Mouse (Mus musculus): ENCODE results near the gene Tmem200c. TPM values are rescaled to one million over a fixed set of nuclear protein-coding genes. Genes with fewer than 3 reads are reported as not detected.

The Tmem200c gene
- polyA plus RNA-seq (2016; fragmentation: Nextera tagmentation; extraction: Ambion mirVana), result 1.5 and 1.6 TPM in 2 replicates

GRCm38 (mm10) chr17:68826323-68826722 is at the start of gene Tmem200c:
Gene Tmem200c (plus strand): TSS chr17:68826623.
- Histone ChIP-seq H3K27ac (replicated peaks) (no peak within 1 kb of the TSS), H3K9me3 (no peaks in the 10 kb centered on the region), H3K4me3 (no peak within 1 kb of the TSS), H3K27me3 (replicated peaks; ENCODE audit: low read depth, poor library complexity, severe bottlenecking) (no peaks in the 10 kb centered on the region), H3K36me3 (replicated peaks) (no peaks in the 10 kb centered on the region), H3K4me1 (no peaks in the 10 kb centered on the region)
- WGBS, result 77% methylated on average over 6 of the region's 6 CpGs
- no peak for DNase-seq (ENCODE audit: low spot score)

- H3K9me3 ChIP-seq, result no peaks in the 10 kb centered on the region
- H3K27ac ChIP-seq (replicated peaks), result no peak overlapping the region
- H3K4me1 ChIP-seq, result no peaks in the 10 kb centered on the region
- H3K4me3 ChIP-seq, result no peak overlapping the region
- H3K27me3 ChIP-seq (replicated peaks; ENCODE audit: low read depth, poor library complexity, severe bottlenecking), result no peaks in the 10 kb centered on the region
- H3K36me3 ChIP-seq (replicated peaks), result no peaks in the 10 kb centered on the region
- DNase-seq (ENCODE audit: low spot score), result no peak
- 90% methylated on average over 4 of the region's 4 CpGs for WGBS
These were observed 32.7 kb upstream of the Tmem200c start for GRCm38 (mm10) chr17:68793741-68794140.

GRCm38 (mm10) chr17:68836655-68837012 is 10.2 kb downstream of the Tmem200c start:
- H3K27ac ChIP-seq (replicated peaks), result peak overlapping the region; percentile 80
- H3K4me1 ChIP-seq, result peaks cover 43% of the 10 kb centered on the region
- peaks cover 81% of the 10 kb centered on the region for H3K27me3 ChIP-seq (replicated peaks; ENCODE audit: low read depth, poor library complexity, severe bottlenecking)
- no peaks in the 10 kb centered on the region for H3K9me3 ChIP-seq
- peak overlapping the region; percentile 70 for H3K4me3 ChIP-seq
- DNase-seq (ENCODE audit: low spot score), result no peak
- WGBS, result 0% methylated on average over 15 of the region's 15 CpGs
- no peaks in the 10 kb centered on the region for H3K36me3 ChIP-seq (replicated peaks)

- H3K27ac ChIP-seq (replicated peaks), result peak overlapping the region; percentile 80
- peaks cover 47% of the 10 kb centered on the region for H3K4me1 ChIP-seq
- H3K36me3 ChIP-seq (replicated peaks), result no peaks in the 10 kb centered on the region
- WGBS, result under 1% methylated on average over 72 of the region's 72 CpGs
- peak; percentile 80 for DNase-seq (ENCODE audit: low spot score)
- H3K4me3 ChIP-seq, result peak overlapping the region; percentile 70
- no peaks in the 10 kb centered on the region for H3K9me3 ChIP-seq
- H3K27me3 ChIP-seq (replicated peaks; ENCODE audit: low read depth, poor library complexity, severe bottlenecking), result peaks cover 86% of the 10 kb centered on the region
These were observed 10.8 kb downstream of the Tmem200c start for GRCm38 (mm10) chr17:68837013-68837858.

- Histone ChIP-seq H3K36me3 (replicated peaks) (no peaks in the 10 kb centered on the region), H3K9me3 (no peaks in the 10 kb centered on the region), H3K27me3 (replicated peaks; ENCODE audit: low read depth, poor library complexity, severe bottlenecking) (peaks cover 90% of the 10 kb centered on the region), H3K27ac (replicated peaks) (peak overlapping the region; percentile 80), H3K4me3 (peak overlapping the region; percentile 70), H3K4me1 (peaks cover 47% of the 10 kb centered on the region)
- peak; percentile 47 for DNase-seq (ENCODE audit: low spot score)
- 4% methylated on average over 4 of the region's 4 CpGs for WGBS
These were observed 11.4 kb downstream of the Tmem200c start for GRCm38 (mm10) chr17:68837859-68838194.

- peaks cover 47% of the 10 kb centered on the region for H3K4me1 ChIP-seq
- H3K27me3 ChIP-seq (replicated peaks; ENCODE audit: low read depth, poor library complexity, severe bottlenecking), result peaks cover 89% of the 10 kb centered on the region
- no peaks in the 10 kb centered on the region for H3K36me3 ChIP-seq (replicated peaks)
- peak; percentile 16 for DNase-seq (ENCODE audit: low spot score)
- H3K9me3 ChIP-seq, result no peaks in the 10 kb centered on the region
- no peak overlapping the region for H3K27ac ChIP-seq (replicated peaks)
- WGBS, result 14% methylated on average over 17 of the region's 17 CpGs
- peak overlapping the region; percentile 68 for H3K4me3 ChIP-seq
These were observed 13.6 kb downstream of the Tmem200c start for GRCm38 (mm10) chr17:68839888-68840571.

GRCm38 (mm10) chr17:68840572-68840939 is 14.1 kb downstream of the Tmem200c start:
- 13% methylated on average over 10 of the region's 10 CpGs for WGBS

GRCm38 (mm10) chr17:68841097-68841891 is 14.9 kb downstream of the Tmem200c start:
- DNase-seq (ENCODE audit: low spot score), result peak; percentile 83
- Histone ChIP-seq H3K27me3 (replicated peaks; ENCODE audit: low read depth, poor library complexity, severe bottlenecking) (peaks cover 76% of the 10 kb centered on the region), H3K4me3 (peak overlapping the region; percentile 68), H3K27ac (replicated peaks) (peak overlapping the region; percentile 73), H3K36me3 (replicated peaks) (no peaks in the 10 kb centered on the region), H3K4me1 (peaks cover 45% of the 10 kb centered on the region), H3K9me3 (no peaks in the 10 kb centered on the region)
- under 1% methylated on average over 75 of the region's 75 CpGs for WGBS

More at GRCm38 (mm10) chr17:68840572-68840939, 14.1 kb downstream of the Tmem200c start:
- peaks cover 47% of the 10 kb centered on the region for H3K4me1 ChIP-seq
- H3K36me3 ChIP-seq (replicated peaks), result no peaks in the 10 kb centered on the region
- H3K27ac ChIP-seq (replicated peaks), result no peak overlapping the region
- peak overlapping the region; percentile 68 for H3K4me3 ChIP-seq
- peaks cover 84% of the 10 kb centered on the region for H3K27me3 ChIP-seq (replicated peaks; ENCODE audit: low read depth, poor library complexity, severe bottlenecking)
- DNase-seq (ENCODE audit: low spot score), result no peak
- H3K9me3 ChIP-seq, result no peaks in the 10 kb centered on the region

- no peak for DNase-seq (ENCODE audit: low spot score)
- peaks cover 39% of the 10 kb centered on the region for H3K4me1 ChIP-seq
- no peaks in the 10 kb centered on the region for H3K9me3 ChIP-seq
- WGBS, result 3% methylated on average over 22 of the region's 22 CpGs
- H3K4me3 ChIP-seq, result peak overlapping the region; percentile 68
- H3K27me3 ChIP-seq (replicated peaks; ENCODE audit: low read depth, poor library complexity, severe bottlenecking), result peaks cover 73% of the 10 kb centered on the region
- 0 out of 2 replicates have a peak overlapping the region, but pooled peaks have one; percentile 7 for H3K27ac ChIP-seq (replicated peaks)
- H3K36me3 ChIP-seq (replicated peaks), result no peaks in the 10 kb centered on the region
These were observed 15.4 kb downstream of the Tmem200c start for GRCm38 (mm10) chr17:68841892-68842252.

GRCm38 (mm10) chr17:68845931-68846330 is 19.5 kb downstream of the Tmem200c start:
- 94% methylated on average over 5 of the region's 5 CpGs for WGBS
- Histone ChIP-seq H3K4me3 (no peak overlapping the region), H3K36me3 (replicated peaks) (no peaks in the 10 kb centered on the region), H3K9me3 (no peaks in the 10 kb centered on the region), H3K4me1 (peaks cover 11% of the 10 kb centered on the region), H3K27ac (replicated peaks) (no peak overlapping the region), H3K27me3 (replicated peaks; ENCODE audit: low read depth, poor library complexity, severe bottlenecking) (peaks cover 36% of the 10 kb centered on the region)
- DNase-seq (ENCODE audit: low spot score), result no peak

GRCm38 (mm10) chr17:68848739-68849138 is 22.3 kb downstream of the Tmem200c start:
- 86% methylated on average over 6 of the region's 6 CpGs for WGBS
- no peak overlapping the region for H3K27ac ChIP-seq (replicated peaks)

GRCm38 (mm10) chr17:68852171-68852966 is 25.9 kb downstream of the Tmem200c start:
- H3K27me3 ChIP-seq (replicated peaks; ENCODE audit: low read depth, poor library complexity, severe bottlenecking), result no peaks in the 10 kb centered on the region
- DNase-seq (ENCODE audit: low spot score), result no peak
- no peaks in the 10 kb centered on the region for H3K4me1 ChIP-seq
- H3K4me3 ChIP-seq, result no peak overlapping the region
- no peak overlapping the region for H3K27ac ChIP-seq (replicated peaks)
- H3K9me3 ChIP-seq, result no peaks in the 10 kb centered on the region
- WGBS, result 78% methylated on average over 7 of the region's 7 CpGs
- H3K36me3 ChIP-seq (replicated peaks), result no peaks in the 10 kb centered on the region

More at GRCm38 (mm10) chr17:68848739-68849138, 22.3 kb downstream of the Tmem200c start:
- Histone ChIP-seq H3K36me3 (replicated peaks) (no peaks in the 10 kb centered on the region), H3K27me3 (replicated peaks; ENCODE audit: low read depth, poor library complexity, severe bottlenecking) (peaks cover 7% of the 10 kb centered on the region), H3K9me3 (no peaks in the 10 kb centered on the region), H3K4me3 (no peak overlapping the region), H3K4me1 (no peaks in the 10 kb centered on the region)
- DNase-seq (ENCODE audit: low spot score), result no peak
